ENCODE assay signal across 9 mouse cellular contexts in the genomic region with DNA sequence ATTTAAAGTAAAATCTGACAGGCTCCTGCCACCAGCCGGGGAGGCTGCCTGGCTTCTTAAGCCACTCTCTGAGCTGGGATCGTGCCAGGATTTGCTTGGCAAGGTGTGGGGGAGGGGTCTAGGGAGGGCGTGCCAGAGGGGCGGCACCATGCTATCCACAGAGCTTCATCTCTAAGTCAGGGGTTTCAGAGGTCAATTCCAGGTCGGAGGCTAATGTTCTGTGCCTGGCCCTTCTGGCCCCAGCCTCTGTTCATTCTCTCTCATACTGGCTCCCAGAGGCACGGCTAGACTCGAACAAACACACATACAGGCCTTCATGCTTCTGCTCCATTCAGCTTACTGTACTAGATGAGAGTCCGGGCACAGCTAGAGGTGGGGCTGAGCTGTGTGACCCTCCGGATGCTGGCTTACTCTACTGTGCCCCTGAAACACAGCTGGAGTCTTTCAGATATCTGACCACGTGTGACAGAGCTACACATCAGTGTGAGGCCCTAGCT. TPM values are rescaled to one million over a fixed set of nuclear protein-coding genes. Genes with fewer than 3 reads are reported as not detected.
A peak's percentile ranks its signal among the peaks of the same experiment; 100 is the strongest.
DNase-seq lines count a peak whose midpoint lies in the region; ATAC-seq and TF ChIP-seq lines count a peak whose summit lies in the region.
"Had no signal": no experiment of that assay in that cellular context is flagged by ENCODE, and none has a peak within 500 bp of the region (broad histone marks: within the 10 kb centered on the region; RNA-seq: fewer than 3 reads in every experiment).

No protein-coding gene starts in this region.

- H3K4me2 ChIP-seq in lung, embryonic 14.5 days, result no peak overlapping the region
- no peak overlapping the region for H3K4me2 ChIP-seq in lung, postnatal 0 days (replicated peaks; ENCODE audit: low read depth, low read length)
- H3K4me2 ChIP-seq in forebrain, embryonic 15.5 days (replicated peaks), result 0 out of 2 replicates have a peak overlapping the region, but pooled peaks have one; percentile 13
- H3K4me2 ChIP-seq in limb, embryonic 11.5 days (ENCODE audit: low read depth, severe bottlenecking), result no peak overlapping the region
- no peak overlapping the region for H3K4me2 ChIP-seq in stomach, embryonic 14.5 days (replicated peaks; ENCODE audit: low read depth, low read length)

- no peaks in the 10 kb centered on the region for H3K27me3 ChIP-seq in lung, embryonic 14.5 days (ENCODE audit: insufficient read depth, low read length)
- no peaks in the 10 kb centered on the region for H3K27me3 ChIP-seq in lung, postnatal 0 days (replicated peaks; ENCODE audit: insufficient read depth, low read length)
- H3K27me3 ChIP-seq in forebrain, embryonic 15.5 days, result no peaks in the 10 kb centered on the region
- H3K27me3 ChIP-seq in limb, embryonic 11.5 days (ENCODE audit: control insufficient read depth, insufficient read depth, low read length), result no peaks in the 10 kb centered on the region
- no peaks in the 10 kb centered on the region for H3K27me3 ChIP-seq in stomach, embryonic 14.5 days (ENCODE audit: control insufficient read depth, insufficient read depth, low read length)

- peak; percentile 67 for DNase-seq in lung, embryonic 14.5 days
- DNase-seq in lung, postnatal 0 days (ENCODE audit: low spot score), result no peak
- DNase-seq in limb, embryonic 11.5 days (ENCODE audit: low spot score), result peak; percentile 36
- DNase-seq in urinary bladder, postnatal 36 days (ENCODE audit: low spot score in 2 of 2), result no peak
- no peak for DNase-seq in adrenal gland, postnatal 14 days

- no peak for TF ChIP-seq CTCF in lung, embryonic 14.5 days (IDR thresholded peaks at IDR 0.05; ENCODE audit: low read depth)
- no peak for TF ChIP-seq CTCF in lung, postnatal 0 days (IDR thresholded peaks at IDR 0.05)

- no peak overlapping the region for H3K4me3 ChIP-seq in lung, embryonic 14.5 days (ENCODE audit: low read depth, low read length)
- H3K4me3 ChIP-seq in lung, postnatal 0 days (ENCODE audit: low read depth, low read length), result no peak overlapping the region
- no peak overlapping the region for H3K4me3 ChIP-seq in forebrain, embryonic 15.5 days
- no peak overlapping the region for H3K4me3 ChIP-seq in limb, embryonic 11.5 days (ENCODE audit: low read depth, low read length)
- H3K4me3 ChIP-seq in stomach, embryonic 14.5 days (ENCODE audit: low read depth, low read length), result no peak overlapping the region

- ATAC-seq in lung, embryonic 14.5 days (ENCODE audit: insufficient read depth), result no peak; the same call in 1 of the 2 replicates
- ATAC-seq in lung, postnatal 0 days, result no peak
- ATAC-seq in forebrain, embryonic 15.5 days (replicated peaks), result peak; percentile 73
- ATAC-seq in limb, embryonic 11.5 days (ENCODE audit: insufficient number of reproducible peaks, low FRiP score, low TSS enrichment, low read depth), result no peak
- peak; percentile 23; the same call in 1 of the 2 replicates for ATAC-seq in stomach, embryonic 14.5 days (ENCODE audit: insufficient number of reproducible peaks, insufficient read depth, low FRiP score, low read depth)
- no peak for ATAC-seq in activated CD4-positive, CD25-positive, alpha-beta regulatory T cell, adult 4 months
- ATAC-seq: Patski had no signal

- WGBS in lung, embryonic 14.5 days, result 14% methylated on average over 10 of the region's 10 CpGs
- 20% methylated on average over 10 of the region's 10 CpGs for WGBS in lung, postnatal 0 days
- 14% methylated on average over 10 of the region's 10 CpGs for WGBS in forebrain, embryonic 15.5 days
- 21% methylated on average over 10 of the region's 10 CpGs for WGBS in limb, embryonic 11.5 days
- WGBS in stomach, embryonic 14.5 days, result 21% methylated on average over 10 of the region's 10 CpGs

- H3K36me3 ChIP-seq in lung, embryonic 14.5 days (ENCODE audit: insufficient read depth), result no peaks in the 10 kb centered on the region
- H3K36me3 ChIP-seq in lung, postnatal 0 days (ENCODE audit: insufficient read depth, low read length), result no peaks in the 10 kb centered on the region
- 0 out of 2 replicates have a peak, but pooled peaks cover under 1% of the 10 kb centered on the region for H3K36me3 ChIP-seq in forebrain, embryonic 15.5 days
- H3K36me3 ChIP-seq in limb, embryonic 11.5 days (ENCODE audit: control insufficient read depth, insufficient read depth, low read length), result no peaks in the 10 kb centered on the region
- H3K36me3 ChIP-seq in stomach, embryonic 14.5 days (ENCODE audit: control insufficient read depth, insufficient read depth, low read length), result no peaks in the 10 kb centered on the region

- no peak for TF ChIP-seq EP300 in lung, postnatal 0 days (IDR thresholded peaks at IDR 0.05)

- H3K9me3 ChIP-seq in lung, embryonic 14.5 days (ENCODE audit: low read depth, low read length), result no peaks in the 10 kb centered on the region
- no peaks in the 10 kb centered on the region for H3K9me3 ChIP-seq in lung, postnatal 0 days (ENCODE audit: low read length)
- no peaks in the 10 kb centered on the region for H3K9me3 ChIP-seq in forebrain, embryonic 15.5 days
- no peaks in the 10 kb centered on the region for H3K9me3 ChIP-seq in limb, embryonic 11.5 days (ENCODE audit: control insufficient read depth, low read length)
- H3K9me3 ChIP-seq in stomach, embryonic 14.5 days (ENCODE audit: control insufficient read depth, low read depth, low read length), result no peaks in the 10 kb centered on the region

- H3K9ac ChIP-seq in lung, embryonic 14.5 days, result no peak overlapping the region
- H3K9ac ChIP-seq in lung, postnatal 0 days (replicated peaks; ENCODE audit: low read depth), result no peak overlapping the region
- H3K9ac ChIP-seq in forebrain, embryonic 15.5 days (replicated peaks), result no peak overlapping the region
- H3K9ac ChIP-seq in limb, embryonic 11.5 days (ENCODE audit: low read length), result no peak overlapping the region
- H3K9ac ChIP-seq in stomach, embryonic 14.5 days (replicated peaks; ENCODE audit: low read depth, low read length), result no peak overlapping the region

- H3K27ac ChIP-seq in lung, embryonic 14.5 days (ENCODE audit: low read depth), result no peak overlapping the region
- H3K27ac ChIP-seq in lung, postnatal 0 days (ENCODE audit: low read length), result no peak overlapping the region
- peak overlapping the region; percentile 93 for H3K27ac ChIP-seq in forebrain, embryonic 15.5 days (replicated peaks)
- H3K27ac ChIP-seq in limb, embryonic 11.5 days (replicated peaks; ENCODE audit: low read depth, low read length), result no peak overlapping the region
- no peak overlapping the region for H3K27ac ChIP-seq in stomach, embryonic 14.5 days (ENCODE audit: low read length)

- H3K4me1 ChIP-seq in lung, embryonic 14.5 days (ENCODE audit: insufficient read depth), result no peaks in the 10 kb centered on the region
- no peaks in the 10 kb centered on the region for H3K4me1 ChIP-seq in lung, postnatal 0 days (ENCODE audit: insufficient read depth, low read depth, low read length)
- peaks cover 38% of the 10 kb centered on the region for H3K4me1 ChIP-seq in forebrain, embryonic 15.5 days
- H3K4me1 ChIP-seq in limb, embryonic 11.5 days (ENCODE audit: control insufficient read depth, insufficient read depth, low read length), result peaks cover 18% of the 10 kb centered on the region
- H3K4me1 ChIP-seq in stomach, embryonic 14.5 days (ENCODE audit: control insufficient read depth, insufficient read depth, low read length), result peaks cover 3% of the 10 kb centered on the region; the same call in 1 of the 2 replicates

RNA-seq across cellular contexts. Expression of gene Bfsp2, which starts 44.9 kb away (rescaled TPM):
- 0.50 and 0.68 TPM in 2 replicates for polyA plus RNA-seq in lung, embryonic 14.5 days (2014; fragmentation: Nextera tagmentation; extraction: Ambion mirVana)
- 0.30 and 0.68 TPM in 2 replicates for polyA plus RNA-seq in lung, postnatal 0 days (2015; fragmentation: Nextera tagmentation; extraction: Ambion mirVana)
- 2.0 and 2.3 TPM in 2 replicates for polyA plus RNA-seq in forebrain, embryonic 15.5 days (2015; fragmentation: Nextera tagmentation; extraction: Ambion mirVana)
- 0.85 and 1.1 TPM in 2 replicates for polyA plus RNA-seq in limb, embryonic 11.5 days (2014; fragmentation: Nextera tagmentation; extraction: Ambion mirVana)
- polyA plus RNA-seq in stomach, embryonic 14.5 days (2014; fragmentation: Nextera tagmentation; extraction: Ambion mirVana), result 0.20 and 0.45 TPM in 2 replicates
- not detected in 2 replicates for total RNA-seq in adrenal gland, postnatal 14 days (2021)
- 1 to 10 TPM in 1 of 2 experiments, under 1 TPM in 1; 0.97 to 2.4 TPM for polyA plus RNA-seq in activated CD4-positive, CD25-positive, alpha-beta regulatory T cell, adult 4 months (2017; shearing (Covaris generic))
- polyA plus RNA-seq: Patski had no signal

Comparison
In these comparisons a context has a peak if more than half of its experiments do, and no peak if none do; other contexts are left out.
1. DNase-seq: peak in lung, embryonic 14.5 days (single experiment) and limb, embryonic 11.5 days (single experiment); none in lung, postnatal 0 days (single experiment), urinary bladder, postnatal 36 days (0 of 2) and adrenal gland, postnatal 14 days (single experiment).
2. ATAC-seq: peak in forebrain, embryonic 15.5 days (single experiment) and stomach, embryonic 14.5 days (single experiment); none in lung, embryonic 14.5 days (single experiment), lung, postnatal 0 days (single experiment), limb, embryonic 11.5 days (single experiment) and activated CD4-positive, CD25-positive, alpha-beta regulatory T cell, adult 4 months (single experiment).